Mouse (Mus musculus): ENCODE results near the gene Htr1d.

The Htr1d gene

DNA sequence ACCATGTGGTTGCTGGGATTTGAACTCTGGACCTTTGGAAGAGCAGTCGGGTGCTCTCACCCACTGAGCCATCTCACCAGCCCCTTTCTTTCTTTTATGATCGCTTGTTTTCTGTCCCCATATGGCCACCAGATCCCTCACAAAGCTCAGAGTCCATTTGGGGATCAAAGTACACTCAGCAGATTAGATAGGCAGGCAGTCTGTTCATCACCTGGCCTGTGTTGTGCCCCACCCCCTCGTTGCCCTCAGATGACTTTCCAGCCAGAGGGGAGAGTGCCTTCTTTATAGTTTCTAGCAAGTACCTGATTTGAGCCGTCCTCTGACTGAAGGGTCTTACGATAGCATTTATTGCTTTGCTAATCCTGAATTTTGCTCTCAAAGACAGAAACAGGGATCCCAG is 29.5 kb downstream of the Htr1d start:
- no peak for DNase-seq

DNA sequence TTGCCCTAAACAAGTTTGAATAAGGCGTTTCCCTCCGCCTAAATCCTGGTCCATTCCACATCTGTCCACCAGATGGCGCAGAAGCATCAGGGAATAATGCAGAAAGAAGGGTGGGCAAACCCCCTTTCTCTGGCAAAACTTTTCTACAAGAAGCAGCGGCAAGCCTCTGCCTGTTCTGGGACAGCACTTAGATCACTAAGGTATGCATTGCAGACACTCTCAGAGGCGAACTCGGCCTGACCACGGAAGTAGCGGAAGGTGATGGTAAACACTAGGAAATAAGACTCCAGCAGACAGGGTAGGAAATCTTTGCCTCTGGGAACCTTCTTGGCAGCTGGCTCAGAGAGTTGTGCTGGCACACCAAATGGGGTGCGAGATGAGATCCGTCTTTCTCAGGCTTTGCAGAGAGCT is 31.5 kb downstream of the Htr1d start:
- peak; percentile 91 for DNase-seq

DNA sequence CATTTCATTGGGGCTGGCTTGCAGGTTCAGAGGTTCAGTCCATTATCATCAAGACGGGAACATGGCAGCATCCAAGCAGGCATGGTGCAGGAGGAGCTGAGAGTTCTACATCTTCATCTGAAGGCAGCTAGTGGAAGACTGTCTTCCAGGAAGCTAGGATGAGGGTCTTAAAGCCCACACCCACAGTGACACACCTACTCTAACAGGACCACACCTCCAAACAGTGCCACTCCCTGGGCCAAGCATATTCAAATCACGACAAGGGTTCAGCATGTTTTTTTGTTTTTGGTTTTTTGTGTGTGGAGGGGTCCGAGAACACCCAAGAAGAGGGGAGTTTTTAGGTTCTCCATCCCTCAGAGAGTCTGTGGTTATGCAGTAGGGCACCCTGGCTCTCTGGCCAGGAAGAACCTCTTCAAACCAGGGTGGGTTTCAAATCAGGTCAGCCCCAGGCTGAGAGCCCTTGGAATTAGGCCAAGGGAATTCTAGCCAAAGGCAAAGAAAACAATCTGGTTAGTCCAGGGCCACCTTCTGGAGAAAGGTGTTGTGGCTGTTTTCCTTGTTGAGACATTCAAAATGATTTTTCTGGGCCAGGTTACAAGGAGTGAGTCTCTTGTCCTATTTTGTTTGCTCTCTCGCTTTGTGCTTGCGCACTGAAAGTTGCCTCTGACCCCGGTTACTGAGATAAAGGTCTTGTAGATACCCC is 33.3 kb downstream of the Htr1d start:
- no peak for DNase-seq

DNA sequence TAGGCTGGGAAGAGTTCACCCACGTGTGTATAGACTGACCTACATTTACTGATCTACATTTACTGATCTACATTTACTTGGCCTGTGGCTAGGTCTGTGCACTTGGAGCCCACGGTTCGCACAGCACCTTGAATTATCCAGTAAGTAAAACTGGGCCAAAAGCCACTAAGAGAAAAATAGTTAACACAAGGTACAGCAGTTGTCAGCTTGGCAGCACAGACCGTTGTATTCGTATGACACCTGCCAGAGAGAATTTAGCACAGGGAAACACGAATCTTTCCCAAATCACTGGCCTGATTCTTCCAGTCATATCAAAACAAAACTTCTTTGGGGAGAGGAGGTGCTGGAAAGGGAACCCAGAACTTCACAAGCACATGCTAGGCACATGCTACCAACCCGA is 35.0 kb downstream of the Htr1d start:
- no peak for DNase-seq

- DNase-seq: no peak
These were observed 35.9 kb downstream of the Htr1d start for GRCm38 (mm10) chr4:136459210-136459609.

DNA sequence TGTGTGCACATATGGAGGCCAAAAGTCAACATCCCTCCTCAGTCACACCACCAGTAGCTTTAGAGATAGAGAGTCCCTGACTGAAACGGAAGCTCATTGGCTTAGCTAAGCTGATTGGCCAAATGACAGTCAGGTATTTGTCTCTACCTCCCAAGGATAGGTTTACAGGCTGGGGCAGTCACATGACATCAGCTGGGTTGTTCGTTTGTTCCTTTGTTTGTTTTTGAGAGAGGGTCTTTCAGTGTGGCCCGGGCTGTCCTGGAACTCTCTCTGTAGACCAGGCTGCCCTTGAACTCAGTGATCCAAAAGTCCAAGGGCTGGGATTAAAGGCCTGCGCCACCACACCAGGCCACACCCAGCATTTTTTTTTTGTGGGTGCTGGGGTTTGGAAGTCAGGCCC is 37.9 kb downstream of the Htr1d start:
- no peak for DNase-seq

- DNase-seq: no peak
These were observed 38.4 kb downstream of the Htr1d start for GRCm38 (mm10) chr4:136461761-136462085.

GRCm38 (mm10) chr4:136462086-136462838 is 38.9 kb downstream of the Htr1d start, which contains the start of gene 6030445D17Rik:
6030445D17Rik (plus strand) TSS chr4:136462250.
- peak; percentile 92 for DNase-seq

- DNase-seq: peak; percentile 65
These were observed 39.5 kb downstream of the Htr1d start for GRCm38 (mm10) chr4:136462839-136463178.

DNA sequence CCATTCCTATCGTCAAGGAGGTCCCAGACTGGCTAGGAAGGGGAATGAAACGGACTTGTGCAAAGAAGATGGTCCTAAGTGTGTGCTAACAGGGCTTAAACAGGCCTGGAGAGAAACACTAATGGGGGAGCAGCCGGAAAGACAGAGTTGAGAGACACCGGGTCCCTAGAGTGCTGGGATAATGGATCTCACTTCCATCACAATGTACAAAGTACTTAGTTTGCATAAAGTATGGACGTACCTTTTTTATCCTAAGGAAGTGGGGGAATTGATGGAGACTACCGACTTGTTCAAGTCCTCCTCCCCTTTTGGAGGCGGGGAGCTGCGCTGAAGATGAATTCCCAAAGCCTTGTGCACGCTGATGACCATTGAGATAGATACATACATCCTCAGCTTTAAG is 40.1 kb downstream of the Htr1d start:
- no peak for DNase-seq

DNA sequence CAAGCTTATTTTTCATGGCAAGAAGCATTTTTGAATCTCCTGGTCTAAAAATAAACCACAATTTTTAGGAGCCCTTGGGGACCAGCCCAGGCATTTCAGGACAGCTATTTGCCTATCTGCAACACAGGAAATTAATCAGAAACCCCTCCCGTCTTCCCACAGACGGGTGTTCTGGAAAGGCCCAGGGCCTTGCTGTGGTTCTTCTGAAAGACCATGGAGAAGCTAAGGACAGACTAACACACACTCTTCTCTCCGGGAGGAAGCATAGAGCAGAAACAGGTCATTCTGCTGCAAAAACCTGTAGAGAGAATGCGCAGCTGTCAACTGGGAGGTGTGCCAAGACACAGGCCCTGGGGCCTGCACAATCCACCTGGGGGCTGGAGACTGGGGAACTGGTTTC is 42.9 kb downstream of the Htr1d start:
- DNase-seq: no peak

GRCm38 (mm10) chr4:136468553-136469327 is 45.4 kb downstream of the Htr1d start:
- no peak for DNase-seq

- peak; percentile 95 for DNase-seq
These were observed 46.1 kb downstream of the Htr1d start, which contains the start of gene Luzp1 for GRCm38 (mm10) chr4:136469371-136469903. Luzp1 (plus strand) TSS chr4:136469761.

- peak; percentile 80 for DNase-seq
These were observed 46.6 kb downstream of the Htr1d start for GRCm38 (mm10) chr4:136469941-136470346.

- peak; percentile 60 for DNase-seq
These were observed 47.2 kb downstream of the Htr1d start for GRCm38 (mm10) chr4:136470347-136471071.

DNA sequence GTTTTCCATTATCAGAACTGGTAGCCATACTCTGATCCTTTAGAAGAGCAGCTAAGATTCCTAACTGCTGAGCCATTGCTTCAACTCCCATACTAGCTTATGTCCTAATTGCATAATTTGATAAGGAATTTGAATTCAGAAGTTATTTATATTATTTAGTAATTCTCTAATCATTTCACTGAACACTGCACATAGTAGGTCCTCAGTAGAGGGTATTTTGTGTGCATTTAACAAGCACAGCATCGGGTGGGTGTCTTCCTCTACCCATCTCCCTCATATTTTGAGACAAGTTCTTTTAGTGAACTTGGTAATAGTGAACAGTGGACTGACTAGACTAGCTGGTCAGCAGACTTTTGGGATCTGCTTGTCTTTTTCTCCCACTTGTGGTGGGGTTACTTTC is 53.4 kb downstream of the Htr1d start:
- DNase-seq: no peak

GRCm38 (mm10) chr4:136486549-136486948 is 63.2 kb downstream of the Htr1d start:
- no peak for DNase-seq
